Mouse (Mus musculus) fat pad, adult 2 months (tissue): ENCODE results near the gene Ubap1l.

Experiments used
- DNase-seq: peaks from one replicate; pipeline ENCODE4 v3.0.0-alpha.2; 2011; ENCODE audit warnings: low read depth, low spot score; ENCODE audit errors: extremely low read depth

Gene Ubap1l

DNA sequence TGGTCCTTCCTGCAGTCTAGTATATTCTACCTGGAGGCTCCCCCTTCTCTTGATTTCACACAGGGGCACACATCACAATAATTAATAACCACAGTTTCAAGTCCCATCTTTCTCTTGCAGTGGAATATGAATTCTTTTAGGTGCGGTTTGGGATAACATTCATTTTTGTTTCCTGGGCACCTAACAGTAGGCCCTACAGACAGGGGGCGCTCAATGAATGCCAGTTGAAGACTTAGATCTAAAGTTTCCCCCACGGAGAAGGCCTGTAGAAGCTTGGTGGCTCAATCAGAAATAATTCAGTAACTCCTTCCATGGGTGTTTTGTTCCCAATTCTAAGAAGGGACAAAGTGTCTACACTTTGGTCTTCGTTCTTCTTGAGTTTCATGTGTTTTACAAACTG lies 11.6 kb downstream of the Ubap1l start:
- DNase-seq = no peak

DNA sequence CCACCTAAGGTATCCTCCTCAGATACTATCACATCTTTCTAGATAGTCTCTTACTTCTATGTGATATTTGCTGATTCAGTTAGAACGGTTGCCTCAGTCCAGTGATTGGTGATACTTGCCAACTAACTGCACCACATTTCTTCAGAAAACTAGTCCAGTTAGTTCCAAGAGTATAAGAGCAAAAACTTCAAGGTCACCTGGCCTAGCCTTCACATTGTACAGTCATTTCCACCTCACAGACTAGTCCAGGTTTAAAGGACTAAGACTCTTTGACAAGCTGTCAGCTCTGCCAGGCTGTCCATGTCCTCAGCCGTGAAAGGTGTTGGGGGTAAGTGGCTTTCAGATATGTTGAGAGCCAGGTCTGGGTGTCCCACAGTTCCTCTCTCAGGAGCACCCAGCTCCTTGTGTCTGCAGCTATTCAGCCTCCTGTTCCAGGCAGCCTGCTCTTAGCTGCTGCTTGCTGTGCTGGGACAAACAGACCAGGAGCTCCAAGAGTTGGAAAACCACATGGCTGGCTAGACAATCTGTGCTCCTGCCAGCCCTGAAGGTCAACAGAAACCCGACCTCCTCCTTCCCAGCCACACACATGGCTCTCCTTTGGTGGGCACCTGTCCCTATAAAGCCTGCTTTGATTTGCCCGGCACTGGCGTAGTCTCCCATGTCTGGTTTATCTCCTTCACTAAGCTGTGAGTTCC lies 13.8 kb downstream of the Ubap1l start:
- no peak for DNase-seq

DNA sequence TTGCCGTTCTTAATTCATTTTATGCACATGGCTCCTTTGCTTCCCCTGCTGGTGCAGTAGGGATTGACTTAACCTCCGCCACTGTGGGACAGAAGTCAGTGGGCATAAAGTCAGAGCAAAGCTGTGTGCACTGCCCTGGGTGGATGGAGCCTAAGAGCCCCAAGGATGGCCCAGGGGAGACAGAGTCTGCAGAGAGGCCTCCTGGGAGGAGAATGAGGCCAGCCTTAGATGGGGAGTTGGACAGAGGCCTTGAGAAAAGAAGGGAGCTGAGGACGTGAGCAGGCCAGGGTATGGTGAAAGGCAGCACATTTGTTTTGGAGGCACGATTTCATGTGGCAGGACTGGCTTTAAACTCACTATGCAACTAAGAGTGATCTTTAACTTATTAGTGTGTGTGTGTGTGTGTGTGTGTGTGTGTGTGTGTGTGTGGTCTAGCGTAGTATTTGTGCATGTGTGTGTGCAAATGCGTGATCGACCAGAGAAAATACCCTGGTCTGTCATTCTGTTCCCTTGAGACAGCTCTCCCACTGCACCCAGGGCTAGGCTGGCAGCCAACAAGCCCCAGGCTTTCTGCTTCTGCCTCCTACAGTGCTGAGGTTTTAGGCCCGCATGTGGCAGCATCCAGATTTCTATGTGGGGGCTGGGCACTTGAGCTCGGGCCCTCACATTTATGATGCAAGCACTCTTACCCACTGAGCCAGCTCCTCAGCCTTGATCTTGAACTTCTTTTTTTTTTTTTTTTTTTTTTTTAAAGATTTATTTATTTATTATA lies 14.5 kb downstream of the Ubap1l start:
- DNase-seq = no peak

DNA sequence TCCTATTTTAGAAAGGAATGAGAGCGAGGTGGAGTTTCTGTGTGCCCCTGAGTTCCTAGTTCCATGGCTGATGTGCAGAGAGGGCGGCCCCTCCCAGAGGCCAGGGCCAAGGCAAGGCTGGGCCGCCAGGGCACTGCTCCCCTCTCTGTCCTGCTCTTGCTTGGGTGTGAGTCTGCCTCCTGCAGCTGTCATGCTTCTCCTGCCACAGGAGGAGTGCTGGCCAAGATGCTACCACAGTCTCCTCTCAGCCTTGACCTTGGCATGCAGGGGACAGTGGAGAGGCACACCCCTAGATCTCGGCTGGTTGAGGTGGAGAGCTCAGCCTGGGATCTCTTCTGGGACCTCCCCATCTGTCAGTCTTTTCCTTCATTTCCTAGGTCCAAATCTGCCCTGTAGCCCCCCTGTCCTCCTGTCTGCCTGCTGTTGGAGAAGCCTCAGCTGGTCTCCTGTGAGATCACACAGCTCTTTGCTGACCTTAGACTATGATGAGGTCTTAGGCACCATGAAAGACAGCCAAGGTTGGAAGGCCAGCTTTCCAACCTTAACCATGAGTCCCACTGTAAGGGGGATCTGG lies 20.3 kb downstream of the Ubap1l start:
- DNase-seq = no peak

DNA sequence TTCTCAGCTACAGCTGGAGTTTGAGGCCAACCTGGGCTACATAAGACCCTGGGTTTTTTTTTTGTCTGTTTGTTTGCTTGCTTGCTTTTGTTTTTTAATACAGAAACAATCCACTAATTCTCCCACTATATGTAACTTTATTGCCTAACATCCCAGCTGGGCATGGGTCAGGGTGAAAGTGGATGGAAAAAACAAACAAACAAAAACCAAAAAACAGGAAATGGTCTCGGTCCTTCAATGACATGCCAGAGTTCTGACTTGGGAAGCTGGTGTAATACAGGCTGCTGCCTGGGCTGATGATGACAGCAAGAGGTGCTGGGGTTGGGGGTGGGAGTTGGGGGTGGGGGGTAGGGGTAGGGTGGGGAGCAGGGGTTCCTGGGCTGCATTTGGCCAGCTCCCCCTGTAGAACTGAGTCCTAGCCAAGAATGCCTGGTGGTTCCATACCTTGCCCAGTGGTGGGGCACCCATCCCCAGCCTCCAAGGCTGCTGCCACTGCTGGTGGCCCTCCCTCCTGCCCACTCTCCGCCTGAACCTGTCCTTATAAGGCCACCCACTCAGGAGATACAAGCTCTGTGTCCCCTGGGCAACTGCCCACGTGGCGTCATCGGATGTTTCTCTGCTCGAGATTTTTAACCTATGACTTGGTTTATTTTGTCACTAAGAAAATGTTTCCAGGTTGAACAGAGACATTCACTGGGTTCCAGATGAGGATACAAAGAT lies 21.4 kb downstream of the Ubap1l start:
- no peak for DNase-seq

DNA sequence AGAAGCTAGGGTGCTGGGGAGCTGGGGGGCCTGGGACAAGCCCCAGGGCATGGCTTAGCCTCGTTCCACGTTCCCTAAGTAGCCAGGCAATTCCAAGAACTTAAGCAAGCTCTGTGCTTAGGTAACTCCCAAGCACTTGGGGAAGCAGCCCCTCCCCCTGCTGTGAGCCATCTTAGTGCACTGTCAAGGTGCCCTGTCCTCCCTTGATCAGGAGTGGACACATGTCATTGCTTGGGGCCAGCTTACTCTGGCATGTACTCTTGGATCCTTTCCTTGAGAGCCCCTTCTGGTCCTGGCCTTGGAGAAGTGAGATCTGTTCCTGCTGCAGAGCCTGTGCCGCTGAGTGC lies 21.9 kb downstream of the Ubap1l start:
- peak; percentile 65 for DNase-seq

DNA sequence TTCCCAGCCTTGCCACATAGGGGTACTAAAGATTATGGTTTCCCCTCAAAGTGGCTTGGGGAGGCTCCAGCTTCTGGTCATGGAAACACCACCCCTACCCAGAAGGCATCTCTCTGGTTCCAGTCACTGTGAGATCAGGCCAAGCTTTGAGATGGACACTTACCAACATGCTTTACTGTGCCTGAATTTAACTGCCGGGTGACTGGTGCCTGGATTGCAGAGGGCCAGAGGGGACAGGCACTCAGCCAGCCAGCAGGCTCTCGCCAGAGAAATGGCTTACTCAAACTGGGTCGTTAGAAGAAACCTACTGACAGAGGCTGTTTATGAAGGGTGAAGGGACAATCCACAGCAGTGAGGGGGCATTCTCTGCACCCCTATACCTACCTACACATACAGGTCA lies 23.4 kb downstream of the Ubap1l start:
- DNase-seq = peak; percentile 47

DNA sequence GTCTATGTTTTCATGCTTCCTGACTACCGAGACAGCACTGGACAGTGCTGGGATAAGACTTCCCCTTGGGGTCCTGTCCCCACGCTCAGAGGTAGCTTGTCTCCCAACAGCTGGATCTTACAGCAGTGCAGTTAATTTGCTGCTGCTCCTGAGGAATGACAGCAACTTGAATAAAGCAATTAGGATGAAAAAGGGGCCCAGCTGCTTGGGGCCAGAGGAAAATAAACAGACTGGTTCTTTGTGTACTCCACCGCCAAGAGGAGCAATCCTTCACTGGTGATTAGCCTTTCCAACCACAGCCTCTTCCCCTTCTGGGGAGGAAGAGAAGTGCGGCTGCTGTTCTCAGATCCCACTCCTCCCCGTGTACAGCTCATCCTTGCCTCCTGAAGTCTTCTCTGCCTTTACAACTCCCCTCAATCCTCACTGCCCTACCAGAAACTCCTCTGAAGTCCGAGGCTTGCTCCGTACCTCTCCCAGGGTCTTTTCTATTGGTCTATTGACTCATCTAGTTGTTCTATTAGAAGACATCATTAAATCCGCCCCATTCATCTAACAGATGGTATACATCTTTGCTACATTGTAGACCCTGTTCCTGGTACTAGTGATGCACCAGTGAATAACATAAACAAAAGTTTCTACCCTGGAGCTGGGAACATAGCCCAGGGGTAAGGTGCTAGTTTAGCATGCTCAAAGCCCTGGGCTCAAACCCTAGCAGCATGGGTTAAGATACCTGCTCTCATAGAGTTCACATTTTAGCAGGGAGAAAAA lies 25.7 kb downstream of the Ubap1l start:
- DNase-seq = no peak

DNA sequence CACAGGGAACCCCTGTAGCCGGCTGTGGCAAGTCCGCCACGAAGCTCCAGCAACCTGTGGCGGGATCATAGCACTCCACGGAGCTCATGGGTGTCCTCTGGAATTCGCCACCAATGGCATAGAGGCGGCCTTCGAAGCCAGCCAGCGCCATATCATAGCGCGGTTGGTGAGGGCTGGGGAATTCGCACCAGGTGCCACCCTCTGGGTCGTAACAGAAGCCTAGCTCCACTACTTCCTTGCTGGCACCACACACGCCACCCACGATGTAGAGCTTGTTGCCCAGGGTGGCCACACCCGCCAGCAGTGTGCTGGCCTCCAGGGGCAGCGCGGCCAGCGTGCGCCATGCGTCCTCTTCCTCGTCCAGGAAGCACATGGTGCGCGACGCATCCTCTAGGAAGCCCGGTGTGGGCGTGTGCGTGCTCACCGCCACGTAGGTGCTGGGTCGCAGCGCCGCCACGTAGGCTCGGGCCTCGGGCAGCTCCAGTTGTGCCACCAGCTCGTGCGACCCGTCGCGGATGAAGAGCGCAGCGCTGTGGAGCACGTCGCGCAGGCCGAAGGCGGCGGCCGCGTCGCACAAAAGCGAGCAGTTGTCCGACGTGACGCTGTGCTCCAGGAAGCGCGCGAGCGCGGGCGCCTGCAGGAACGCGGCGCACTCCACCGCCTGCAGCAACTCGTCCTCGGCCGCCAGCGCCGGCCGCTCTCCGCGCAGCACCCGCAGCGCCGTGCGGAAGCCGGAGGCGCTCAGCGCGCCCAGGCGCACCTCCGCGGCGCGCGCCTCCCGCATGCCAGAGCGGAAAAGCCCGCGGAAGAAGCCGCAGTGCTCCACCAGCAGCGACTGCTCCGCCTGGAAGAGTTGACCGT lies 30.1 kb downstream of the Ubap1l start:
- no peak for DNase-seq

DNA sequence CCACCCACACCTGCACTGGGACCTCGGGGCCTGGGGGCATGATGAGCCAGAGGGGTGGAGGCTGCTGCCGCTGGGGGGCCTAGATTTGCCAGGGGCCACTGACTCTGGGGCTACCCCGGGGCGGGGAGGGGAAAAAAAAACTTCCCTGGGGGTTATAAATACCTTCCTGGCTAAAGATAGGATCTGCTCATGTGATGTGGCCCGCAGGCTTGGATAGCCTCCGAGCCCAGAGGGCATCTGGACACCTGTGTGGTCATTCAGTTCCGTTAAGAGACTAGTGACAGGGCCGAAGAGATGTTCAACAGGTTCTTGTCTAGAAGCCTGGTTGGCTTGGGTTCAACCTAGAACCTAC lies 30.7 kb downstream of the Ubap1l start, which contains the start of gene Kbtbd13:
TSS of gene Kbtbd13 (minus strand) at position 40 of the 352 bp plus-strand sequence.
- no peak for DNase-seq

DNA sequence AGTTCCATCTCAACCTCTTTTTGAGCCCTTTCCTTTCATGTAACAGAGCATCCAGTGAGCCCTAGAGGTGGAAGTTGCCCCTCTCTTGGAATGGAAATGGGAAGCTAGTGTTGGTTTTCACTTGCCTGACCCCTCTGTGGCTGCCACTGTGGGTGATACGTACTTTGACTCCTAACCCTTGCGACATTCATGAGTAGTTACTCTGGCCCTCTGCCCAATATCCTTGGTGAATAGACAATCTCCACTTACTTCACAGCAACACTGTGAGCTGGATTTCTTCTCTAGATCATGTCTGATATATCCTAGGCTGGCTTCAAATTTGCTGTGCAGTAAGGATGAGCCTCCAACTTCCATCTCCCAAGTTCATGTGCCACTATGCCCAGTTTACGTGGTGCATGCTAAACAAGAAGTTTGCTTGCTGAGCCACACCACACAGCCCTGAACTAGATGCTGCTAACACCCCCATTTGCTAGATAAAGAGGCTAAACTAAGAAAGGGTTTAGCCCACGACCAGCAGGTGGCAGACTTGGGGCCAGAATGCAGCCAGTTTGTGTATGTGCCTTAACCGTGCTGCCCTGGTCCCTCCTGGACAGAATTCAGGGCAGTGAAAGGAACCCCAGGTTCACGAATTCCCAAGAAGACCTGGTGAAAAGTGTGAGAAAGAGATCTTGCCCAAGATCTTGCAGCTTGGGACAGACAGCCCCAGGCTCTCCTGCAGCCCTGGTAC lies 32.0 kb downstream of the Ubap1l start:
- DNase-seq = no peak

DNA sequence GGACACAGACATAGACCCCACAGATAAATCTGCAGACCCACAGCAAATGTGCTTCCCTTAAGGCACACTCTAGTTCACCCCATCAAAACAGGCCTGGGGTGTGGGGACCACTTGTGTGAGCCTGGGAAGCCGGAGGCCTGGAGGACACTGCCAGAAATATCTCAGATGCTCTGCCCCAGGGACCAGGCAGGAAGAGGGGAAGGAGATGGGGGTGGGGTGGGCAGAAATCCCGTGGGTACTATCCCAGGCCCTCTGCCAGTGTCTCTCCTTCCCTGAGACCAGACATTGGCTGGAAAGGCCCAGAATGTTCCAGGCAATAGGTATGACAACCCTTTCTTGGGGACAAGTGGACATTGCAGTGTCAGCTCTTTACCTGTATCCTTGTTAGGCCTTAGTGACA lies 32.8 kb downstream of the Ubap1l start:
- no peak for DNase-seq

DNA sequence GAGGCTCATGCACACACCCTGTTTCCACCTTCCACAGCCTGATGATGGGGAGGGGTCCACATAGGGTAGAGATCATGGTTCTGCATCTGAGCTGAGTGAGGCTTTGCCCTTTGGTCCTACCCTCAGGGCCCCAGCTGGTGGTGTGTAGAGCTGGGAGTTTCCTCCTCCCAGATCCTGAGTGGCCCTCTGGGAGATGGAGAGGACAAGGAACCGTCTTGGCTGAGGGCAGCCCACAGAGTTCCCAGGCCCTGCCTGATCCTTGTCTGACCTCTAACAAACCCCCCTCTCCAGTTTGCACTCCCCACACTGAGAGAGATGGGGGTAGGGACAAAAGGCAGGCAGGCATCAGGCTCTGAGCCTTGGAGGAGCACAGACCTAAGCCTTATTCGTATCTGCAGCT lies 33.5 kb downstream of the Ubap1l start:
- no peak for DNase-seq

DNA sequence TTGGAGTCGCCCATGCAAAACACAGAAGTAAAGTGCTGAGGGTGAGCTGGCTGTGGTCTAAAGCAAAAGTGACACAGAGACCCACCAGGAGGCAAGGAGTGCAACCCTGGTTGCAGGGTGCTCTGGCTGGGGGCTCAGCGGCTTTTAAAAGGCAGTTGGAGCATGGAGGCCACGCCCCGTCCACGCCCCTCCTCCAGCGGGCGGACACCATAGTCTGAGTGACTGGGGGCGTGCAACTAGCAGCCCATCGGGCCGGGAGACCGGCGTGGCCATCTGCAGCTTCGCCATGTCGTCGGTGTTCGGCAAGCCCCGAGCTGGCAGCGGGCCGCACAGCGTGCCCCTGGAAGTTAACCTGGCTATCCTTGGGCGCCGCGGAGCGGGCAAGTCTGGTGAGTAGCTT lies 37.4 kb downstream of the Ubap1l start, which contains the start of gene Rasl12:
TSS of gene Rasl12 (plus strand) at position 228 of the 400 bp plus-strand sequence.
- DNase-seq = no peak

DNA sequence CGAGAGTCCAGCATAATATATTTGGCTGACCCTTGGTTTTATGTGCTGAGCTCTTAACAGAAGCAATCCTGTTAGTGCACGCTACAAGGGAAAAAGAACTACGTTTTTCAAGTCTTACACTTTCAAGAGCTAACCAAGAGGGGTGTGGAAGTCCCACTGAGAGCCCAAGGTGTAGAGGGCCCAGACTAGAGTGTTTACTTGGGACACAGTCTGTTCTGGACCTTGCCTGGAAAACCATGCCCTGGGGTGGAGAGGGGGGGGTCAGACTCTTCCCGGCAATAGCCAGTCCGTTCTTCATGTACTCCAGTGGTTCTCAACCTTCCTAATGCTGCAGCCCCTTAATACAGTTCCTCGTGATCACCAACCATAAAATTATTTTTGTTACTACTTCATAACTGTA lies 39.1 kb downstream of the Ubap1l start:
- no peak for DNase-seq

DNA sequence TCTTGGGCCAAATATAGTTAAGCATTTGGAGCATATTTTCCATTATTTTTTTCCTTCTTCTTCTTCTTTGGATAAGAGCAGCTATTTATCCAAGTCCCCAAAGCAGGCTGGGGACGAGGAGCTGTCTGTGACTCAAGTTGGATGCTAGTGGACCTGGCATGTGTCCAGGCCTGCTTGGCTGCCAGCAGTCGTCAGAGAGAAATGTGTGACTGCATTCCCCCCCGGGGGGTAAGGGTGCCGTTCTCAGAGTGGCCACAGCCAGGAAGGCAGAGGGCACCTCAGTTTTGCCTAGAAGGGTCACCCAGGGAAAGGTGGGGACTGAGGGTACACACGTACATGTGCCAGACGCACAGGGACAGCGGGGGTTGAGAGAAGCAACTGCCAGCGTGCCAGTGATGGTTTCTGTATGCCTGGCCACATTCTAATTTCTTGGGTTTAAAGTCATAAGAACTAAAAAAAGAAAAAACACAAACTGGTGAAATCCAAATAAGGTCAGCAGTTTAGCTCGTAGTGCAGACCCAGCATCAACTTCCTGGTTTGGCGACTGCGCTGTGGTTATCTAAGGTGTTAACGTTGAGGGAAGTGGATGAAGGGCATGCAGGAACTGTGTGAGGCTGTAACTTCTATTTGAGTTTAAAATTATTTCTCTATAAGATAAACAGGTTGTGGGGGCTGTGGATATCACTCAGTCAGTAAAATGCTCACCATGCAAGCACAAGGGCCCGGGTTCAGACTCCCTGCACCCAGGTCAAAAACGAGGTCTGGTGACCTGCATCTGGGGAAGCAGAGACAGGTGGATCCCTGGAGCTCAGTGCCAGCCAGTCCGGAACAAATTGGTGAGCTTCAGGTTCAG lies 43.7 kb downstream of the Ubap1l start:
- DNase-seq = no peak

DNA sequence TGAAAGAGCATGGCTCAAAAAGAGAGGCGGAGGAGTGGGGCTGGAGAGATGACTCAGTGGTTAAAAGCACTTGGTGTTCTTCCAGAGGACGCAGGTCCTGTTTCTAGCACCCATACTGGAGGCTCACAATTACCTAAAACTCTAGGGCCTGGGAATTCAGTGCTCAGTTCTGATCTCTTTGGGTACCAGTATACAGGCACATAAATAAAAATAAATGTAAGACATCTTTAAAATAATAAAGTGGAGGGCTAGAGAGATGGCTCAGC lies 44.3 kb downstream of the Ubap1l start:
- DNase-seq = no peak

DNA sequence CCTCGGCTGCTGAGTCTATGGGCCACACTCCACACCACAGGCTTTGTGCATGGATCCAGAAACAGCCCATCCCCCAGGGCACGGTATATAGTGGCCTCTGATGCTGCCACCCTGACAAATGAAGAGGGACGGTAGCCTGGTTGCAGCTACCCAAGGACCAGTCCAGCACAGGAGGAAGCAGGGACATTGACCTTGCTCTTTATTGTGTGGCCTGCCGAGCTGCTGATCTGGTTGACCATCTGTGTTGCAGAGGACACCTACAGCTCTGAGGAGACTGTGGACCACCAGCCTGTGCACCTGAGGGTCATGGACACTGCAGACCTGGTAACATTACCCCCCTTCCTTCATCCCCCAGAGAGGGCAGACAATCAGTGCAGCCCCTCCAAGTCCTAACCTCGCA lies 46.5 kb downstream of the Ubap1l start:
- no peak for DNase-seq

DNA sequence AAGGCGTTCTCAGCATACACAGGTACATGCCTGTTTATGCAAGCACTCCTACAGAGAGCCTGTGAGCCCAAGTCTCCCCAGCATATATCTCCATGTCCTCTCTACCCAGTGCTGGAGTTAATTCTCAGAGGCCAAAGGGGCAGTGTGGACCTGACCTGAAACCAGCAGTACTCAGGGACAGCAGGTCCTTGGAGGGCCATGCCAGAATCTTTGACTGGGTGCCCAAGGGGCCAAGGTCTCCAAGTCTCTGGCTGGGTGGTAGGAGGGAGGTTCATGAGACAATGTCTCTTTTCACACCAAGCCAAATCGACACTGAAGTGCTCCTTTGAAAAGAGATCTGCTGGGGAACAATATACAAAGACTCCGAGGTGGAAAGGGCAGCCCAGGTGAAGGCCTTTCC lies 47.0 kb downstream of the Ubap1l start:
- no peak for DNase-seq
